Comparison of ENCODE assay signal across 8 mouse cellular contexts in the genomic region with DNA sequence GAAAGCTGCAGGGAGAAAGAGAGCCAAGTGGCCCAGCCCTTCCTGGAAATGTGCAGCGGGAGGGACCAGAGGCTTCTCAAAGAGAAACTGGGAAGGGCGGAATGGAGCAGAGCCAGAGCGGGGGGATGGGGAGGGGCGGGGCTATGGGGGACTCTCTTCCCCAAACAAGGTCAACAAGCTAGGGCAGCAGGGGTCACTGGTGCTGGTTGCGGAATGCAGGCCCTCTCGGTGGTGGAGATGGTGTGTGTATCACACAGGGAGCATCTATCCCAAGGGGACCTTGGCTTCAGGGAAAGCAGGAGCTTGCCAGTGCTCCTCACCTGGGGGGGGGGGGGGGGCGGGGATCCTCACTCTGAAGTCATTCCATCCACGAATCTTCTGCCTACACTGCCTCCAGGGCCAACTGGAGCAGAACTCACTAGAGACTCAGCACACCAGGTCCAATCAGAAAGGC. TPM values are rescaled to one million over a fixed set of nuclear protein-coding genes. Genes with fewer than 3 reads are reported as not detected.
A peak's percentile ranks its signal among the peaks of the same experiment; 100 is the strongest.
DNase-seq lines count a peak whose midpoint lies in the region; ATAC-seq and TF ChIP-seq lines count a peak whose summit lies in the region.

No protein-coding gene starts in this region.

- no peaks in the 10 kb centered on the region for H3K9me3 ChIP-seq in kidney, postnatal 0 days (replicated peaks; ENCODE audit: low read length)
- no peaks in the 10 kb centered on the region for H3K9me3 ChIP-seq in midbrain, embryonic 14.5 days (ENCODE audit: control insufficient read depth, low read length)

- H3K27ac ChIP-seq in gastrocnemius, adult 2 months = peak overlapping the region; percentile 94
- no peak overlapping the region; the same call in 1 of the 2 replicates for H3K27ac ChIP-seq in kidney, postnatal 0 days
- H3K27ac ChIP-seq in midbrain, embryonic 14.5 days (replicated peaks; ENCODE audit: low read depth, low read length) = no peak overlapping the region

- peak overlapping the region; percentile 96 for H3K4me3 ChIP-seq in gastrocnemius, adult 2 months
- no peak overlapping the region for H3K4me3 ChIP-seq in kidney, postnatal 0 days (replicated peaks; ENCODE audit: low read depth, low read length)
- no peak overlapping the region for H3K4me3 ChIP-seq in midbrain, embryonic 14.5 days (replicated peaks; ENCODE audit: low read depth, low read length)

- 14% methylated on average over 8 of the region's 8 CpGs for WGBS in kidney, postnatal 0 days
- 13% methylated on average over 8 of the region's 8 CpGs for WGBS in midbrain, embryonic 14.5 days

- H3K27me3 ChIP-seq in kidney, postnatal 0 days (ENCODE audit: insufficient read depth, low read length) = no peaks in the 10 kb centered on the region
- H3K27me3 ChIP-seq in midbrain, embryonic 14.5 days (ENCODE audit: control insufficient read depth, insufficient read depth, low read length) = no peaks in the 10 kb centered on the region

- H3K4me2 ChIP-seq in kidney, postnatal 0 days (ENCODE audit: low read length) = no peak overlapping the region
- H3K4me2 ChIP-seq in midbrain, embryonic 14.5 days (ENCODE audit: low read length) = no peak overlapping the region

- peaks cover 17% of the 10 kb centered on the region for H3K36me3 ChIP-seq in kidney, postnatal 0 days (ENCODE audit: insufficient read depth, low read length)
- H3K36me3 ChIP-seq in midbrain, embryonic 14.5 days (ENCODE audit: control insufficient read depth, insufficient read depth, low read length) = no peaks in the 10 kb centered on the region

- TF ChIP-seq CTCF in gastrocnemius, adult 2 months (IDR thresholded peaks at IDR 0.05) = no peak
- no peak for TF ChIP-seq CTCF in kidney, postnatal 0 days (IDR thresholded peaks at IDR 0.05; ENCODE audit: low read depth)

- intact Hi-C loops in gastrocnemius, adult 2 months (cut with DNase I) = no loop called here

- DNase-seq in heart, adult 18-20 months = peak; percentile 68 to 85
- no peak for DNase-seq in heart, adult 8-10 months (ENCODE audit: low spot score)
- peak; percentile 79 for DNase-seq in gastrocnemius, adult 2 months
- peak; percentile 68 for DNase-seq in kidney, postnatal 0 days (ENCODE audit: low spot score)
- peak; percentile 57 for DNase-seq in lung, postnatal 25 days (ENCODE audit: low spot score)
- no peak for DNase-seq in frontal cortex, postnatal 25 days (ENCODE audit: low spot score in 2 of 2)
- DNase-seq in right cerebral cortex, adult 18-20 months = no peak
- DNase-seq in midbrain, embryonic 14.5 days = no peak

- ATAC-seq in kidney, postnatal 0 days (replicated peaks; ENCODE audit: low FRiP score, low read depth) = no peak
- ATAC-seq in midbrain, embryonic 14.5 days (ENCODE audit: low FRiP score, low TSS enrichment) = no peak

- no peak overlapping the region for H3K9ac ChIP-seq in kidney, postnatal 0 days (ENCODE audit: low read depth, low read length)
- no peak overlapping the region for H3K9ac ChIP-seq in midbrain, embryonic 14.5 days (replicated peaks; ENCODE audit: low read length)

- H3K4me1 ChIP-seq in kidney, postnatal 0 days (replicated peaks; ENCODE audit: insufficient read depth, low read length) = peaks cover 25% of the 10 kb centered on the region
- H3K4me1 ChIP-seq in midbrain, embryonic 14.5 days (ENCODE audit: control insufficient read depth, insufficient read depth, low read length) = peaks cover 15% of the 10 kb centered on the region

RNA-seq across cellular contexts. Expression of a gene that starts 3.5 kb away (rescaled TPM):
- total RNA-seq in heart, adult 18-20 months (2021) = 10 to 100 TPM; 47.8 to 50.4 TPM
- 10 to 100 TPM; 45.2 to 51.5 (median 48.2) TPM for total RNA-seq in heart, adult 8-10 months (2022)
- 10 to 100 TPM in 1 of 2 experiments, 1 to 10 TPM in 1; 9.8 to 12.6 TPM for total RNA-seq in gastrocnemius, adult 2 months (2021)
- polyA plus RNA-seq in kidney, postnatal 0 days (2015; fragmentation: Nextera tagmentation; extraction: Ambion mirVana) = 38.4 and 38.9 TPM in 2 replicates
- polyA plus RNA-seq in midbrain, embryonic 14.5 days (2014; fragmentation: Nextera tagmentation; extraction: Ambion mirVana) = 3.7 and 6.3 TPM in 2 replicates

RNA-seq across cellular contexts. Expression of a gene that starts 45.4 kb away (rescaled TPM):
- 10 to 100 TPM in 1 of 2 experiments, 1 to 10 TPM in 1; 7.9 to 10.7 TPM for total RNA-seq in heart, adult 18-20 months (2021)
- total RNA-seq in heart, adult 8-10 months (2022) = 1 to 10 TPM; 8.0 to 9.8 (median 8.6) TPM
- 10 to 100 TPM in 1 of 2 experiments, 1 to 10 TPM in 1; 6.9 to 14.2 TPM for total RNA-seq in gastrocnemius, adult 2 months (2021)
- 14.6 and 16.6 TPM in 2 replicates for polyA plus RNA-seq in kidney, postnatal 0 days (2015; fragmentation: Nextera tagmentation; extraction: Ambion mirVana)
- polyA plus RNA-seq in midbrain, embryonic 14.5 days (2014; fragmentation: Nextera tagmentation; extraction: Ambion mirVana) = 16.9 and 25.4 TPM in 2 replicates

RNA-seq across cellular contexts. Expression of a gene that starts 45.7 kb away (rescaled TPM):
- 1 to 10 TPM; 7.8 to 8.0 TPM for total RNA-seq in heart, adult 18-20 months (2021)
- total RNA-seq in heart, adult 8-10 months (2022) = 1 to 10 TPM; 7.1 to 9.8 (median 8.9) TPM
- total RNA-seq in gastrocnemius, adult 2 months (2021) = 1 to 10 TPM; 4.7 to 5.0 TPM
- 4.2 and 5.0 TPM in 2 replicates for polyA plus RNA-seq in kidney, postnatal 0 days (2015; fragmentation: Nextera tagmentation; extraction: Ambion mirVana)
- polyA plus RNA-seq in midbrain, embryonic 14.5 days (2014; fragmentation: Nextera tagmentation; extraction: Ambion mirVana) = 26.4 and 26.9 TPM in 2 replicates

RNA-seq across cellular contexts. Expression of a gene that starts 45.9 kb away (rescaled TPM):
- total RNA-seq in heart, adult 18-20 months (2021) = 10 to 100 TPM; 12.2 to 14.5 TPM
- 10 to 100 TPM in 3 of 4 experiments, 1 to 10 TPM in 1; 6.9 to 13.6 (median 11.7) TPM for total RNA-seq in heart, adult 8-10 months (2022)
- total RNA-seq in gastrocnemius, adult 2 months (2021) = 10 to 100 TPM; 10.3 to 18.0 TPM
- 73.1 and 77.2 TPM in 2 replicates for polyA plus RNA-seq in kidney, postnatal 0 days (2015; fragmentation: Nextera tagmentation; extraction: Ambion mirVana)
- 122 and 133 TPM in 2 replicates for polyA plus RNA-seq in midbrain, embryonic 14.5 days (2014; fragmentation: Nextera tagmentation; extraction: Ambion mirVana)

RNA-seq across cellular contexts. Expression of a gene that starts 46.2 kb away (rescaled TPM):
- total RNA-seq in heart, adult 18-20 months (2021) = under 1 TPM; 0.07 to 0.08 TPM
- under 1 TPM; 0.06 to 0.20 (median 0.07) TPM for total RNA-seq in heart, adult 8-10 months (2022)
- total RNA-seq in gastrocnemius, adult 2 months (2021) = under 1 TPM in 1 of 2 experiments, not detected in 1; 0.03 TPM
- 0.14 and 0.24 TPM in 2 replicates for polyA plus RNA-seq in kidney, postnatal 0 days (2015; fragmentation: Nextera tagmentation; extraction: Ambion mirVana)
- polyA plus RNA-seq in midbrain, embryonic 14.5 days (2014; fragmentation: Nextera tagmentation; extraction: Ambion mirVana) = 21.8 and 24.7 TPM in 2 replicates

Comparison
In these comparisons a context has a peak if more than half of its experiments do, and no peak if none do; other contexts are left out.
1. DNase-seq: peak in heart, adult 18-20 months (2 of 2), gastrocnemius, adult 2 months (single experiment), kidney, postnatal 0 days (single experiment) and lung, postnatal 25 days (single experiment); none in heart, adult 8-10 months (single experiment), frontal cortex, postnatal 25 days (0 of 2), right cerebral cortex, adult 18-20 months (single experiment) and midbrain, embryonic 14.5 days (single experiment).